Mouse (Mus musculus) olfactory bulb, adult 2 months (tissue): Measurements from ENCODE around the gene Kcnrg.

Source experiments
- CTCF ChIP-seq: fragments of 200-500 bp; IDR thresholded peaks from 2 replicates; pipeline ENCODE4 v1.5.1; 2012; ENCODE audit warnings: low read depth, mild to moderate bottlenecking, low read length, moderate library complexity; ENCODE audit not compliant: insufficient read depth
- POLR2A ChIP-seq: fragments of 200-500 bp; IDR thresholded peaks from 2 replicates; pipeline ENCODE4 v1.6.1; 2012; ENCODE audit warnings: mild to moderate bottlenecking, low read depth, low read length, moderate library complexity; ENCODE audit not compliant: insufficient read depth

DNA sequence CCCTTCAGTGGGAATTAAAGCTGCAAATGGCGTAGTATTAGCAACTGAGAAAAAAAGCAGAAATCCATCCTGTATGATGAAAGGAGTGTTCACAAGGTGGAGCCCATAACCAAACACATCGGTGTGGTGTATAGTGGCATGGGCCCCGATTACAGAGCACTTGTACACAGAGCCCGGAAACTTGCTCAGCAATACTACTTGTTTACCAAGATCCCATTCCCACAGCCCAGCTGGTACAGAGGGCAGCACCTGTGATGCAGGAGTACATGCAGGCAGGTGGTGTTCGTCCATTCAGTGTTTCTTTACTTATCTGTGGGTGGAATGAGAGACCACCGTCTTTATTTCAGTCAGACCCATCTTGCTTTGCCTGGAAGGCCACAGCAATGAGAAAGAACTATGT is 48.4 kb upstream of the Kcnrg start:
- no peak for TF ChIP-seq CTCF
- TF ChIP-seq POLR2A: no peak
